ENCODE assay signal across 9 mouse cellular contexts in the genomic region with DNA sequence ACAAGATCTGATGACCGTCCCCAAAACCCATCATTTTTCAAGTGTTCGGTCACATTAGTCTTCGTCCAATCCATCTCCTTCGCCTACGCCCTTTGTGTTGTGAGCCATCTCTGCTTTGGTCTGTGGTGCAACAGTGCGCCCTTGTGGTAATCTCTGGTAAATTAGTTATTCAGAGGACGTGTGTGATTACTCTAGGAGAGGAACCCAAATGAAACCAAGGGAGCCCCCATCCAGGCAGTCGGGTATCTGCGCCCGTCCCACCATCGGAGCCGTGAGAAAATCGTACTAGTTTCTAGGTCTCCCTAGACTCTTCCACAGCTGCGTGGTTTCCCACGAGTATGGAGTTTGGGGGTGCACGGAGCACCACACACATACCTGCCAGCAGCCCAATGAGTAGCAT. TPM values are rescaled to one million over a fixed set of nuclear protein-coding genes. Genes with fewer than 3 reads are reported as not detected.
DNase-seq lines count a peak whose midpoint lies in the region; ATAC-seq lines count a peak whose summit lies in the region.
"Had no signal": no experiment of that assay in that cellular context is flagged by ENCODE, and none has a peak within 500 bp of the region (broad histone marks: within the 10 kb centered on the region; RNA-seq: fewer than 3 reads in every experiment).

No protein-coding gene starts in this region.

- H3K4me1 ChIP-seq in hindbrain, embryonic 14.5 days (replicated peaks; ENCODE audit: control insufficient read depth, insufficient read depth, low read length): no peaks in the 10 kb centered on the region
- H3K4me1 ChIP-seq in hindbrain, embryonic 12.5 days: peaks cover 5% of the 10 kb centered on the region; the same call in 1 of the 2 replicates

- 0 out of 2 replicates have a peak, but pooled peaks cover 4% of the 10 kb centered on the region for H3K9me3 ChIP-seq in hindbrain, embryonic 14.5 days (ENCODE audit: control insufficient read depth, low read length)
- no peaks in the 10 kb centered on the region for H3K9me3 ChIP-seq in hindbrain, embryonic 12.5 days (replicated peaks)

- intact Hi-C loops in gastrocnemius, postnatal 14 days (cut with DNase I; ENCODE audit: low total_unique reads): no loop called here
- intact Hi-C loops in left cerebral cortex, postnatal 25 days (cut with DNase I): loop anchor here (5.0 kb wide), 2 partner anchors 173 to 933 kb away; partner anchors contain the start of genes Zfp78 and Zfp954

- no peak overlapping the region for H3K27ac ChIP-seq in hindbrain, embryonic 14.5 days
- H3K27ac ChIP-seq in hindbrain, embryonic 12.5 days: no peak overlapping the region

- no peak overlapping the region for H3K9ac ChIP-seq in hindbrain, embryonic 14.5 days
- no peak overlapping the region for H3K9ac ChIP-seq in hindbrain, embryonic 12.5 days

- 77% methylated on average over 16 of the region's 16 CpGs for WGBS in hindbrain, embryonic 14.5 days
- 78% methylated on average over 16 of the region's 16 CpGs for WGBS in hindbrain, embryonic 12.5 days

- peak; percentile 66 for DNase-seq in hindbrain, embryonic 14.5 days (ENCODE audit: low spot score)
- DNase-seq in ES-CJ7 (ENCODE audit: low read depth, low spot score): peak; percentile 66
- peak; percentile 50 to 60 for DNase-seq in adrenal gland, postnatal 36 days
- DNase-seq in gastrocnemius, postnatal 14 days: peak; percentile 18
- peak; percentile 67 to 69 for DNase-seq in left cerebral cortex, postnatal 25 days (ENCODE audit: low spot score in 2 of 2)
- DNase-seq in right cerebral cortex, postnatal 14 days: peak; percentile 36

- H3K27me3 ChIP-seq in hindbrain, embryonic 14.5 days (ENCODE audit: control insufficient read depth, insufficient read depth, low read length): no peaks in the 10 kb centered on the region
- H3K27me3 ChIP-seq in hindbrain, embryonic 12.5 days: no peaks in the 10 kb centered on the region

- H3K4me3 ChIP-seq in hindbrain, embryonic 14.5 days (replicated peaks; ENCODE audit: low read length): no peak overlapping the region; the same call in 1 of the 2 replicates
- H3K4me3 ChIP-seq in hindbrain, embryonic 12.5 days: no peak overlapping the region

- peaks cover 56% of the 10 kb centered on the region for H3K36me3 ChIP-seq in hindbrain, embryonic 14.5 days (replicated peaks; ENCODE audit: control insufficient read depth, insufficient read depth)
- peaks cover 45% of the 10 kb centered on the region for H3K36me3 ChIP-seq in hindbrain, embryonic 12.5 days

- no peak overlapping the region for H3K4me2 ChIP-seq in hindbrain, embryonic 14.5 days (replicated peaks)
- H3K4me2 ChIP-seq in hindbrain, embryonic 12.5 days (replicated peaks): no peak overlapping the region

- ATAC-seq in hindbrain, embryonic 14.5 days (ENCODE audit: low FRiP score): no peak
- ATAC-seq in hindbrain, embryonic 12.5 days (ENCODE audit: low FRiP score): no peak
- ATAC-seq in megakaryocyte-erythroid progenitor cell, adult 5-6 weeks (replicated peaks; ENCODE audit: low FRiP score, low TSS enrichment, poor library complexity, severe bottlenecking): no peak; the same call in 1 of the 2 replicates

RNA-seq across cellular contexts. Expression of gene Clcn4, which starts 5.1 kb away (rescaled TPM):
- polyA plus RNA-seq in hindbrain, embryonic 14.5 days (2014; fragmentation: Nextera tagmentation; extraction: Ambion mirVana): 172 and 188 TPM in 2 replicates
- 101 and 102 TPM in 2 replicates for polyA plus RNA-seq in hindbrain, embryonic 12.5 days (2016; fragmentation: Nextera tagmentation; extraction: Ambion mirVana)
- total RNA-seq in adrenal gland, postnatal 36 days (2021): 10 to 100 TPM; 61.0 to 73.3 TPM
- 10 to 100 TPM; 24.0 to 24.5 TPM for total RNA-seq in gastrocnemius, postnatal 14 days (2021)
- 100 to 1,000 TPM; 138 to 141 TPM for total RNA-seq in left cerebral cortex, postnatal 25 days (2021)
- total RNA-seq in megakaryocyte-erythroid progenitor cell, adult 5-6 weeks (2014; fragmentation: Nextera tagmentation): 26.5 and 28.8 TPM in 2 replicates
- 26.7 and 32.5 TPM in 2 replicates for total RNA-seq in megakaryocyte-erythroid progenitor cell, adult 5-6 weeks (2017)

RNA-seq across cellular contexts. Expression of gene Gm45844, which starts 17.5 kb away (rescaled TPM):
- polyA plus RNA-seq in hindbrain, embryonic 14.5 days (2014; fragmentation: Nextera tagmentation; extraction: Ambion mirVana): 10.1 and 11.9 TPM in 2 replicates
- polyA plus RNA-seq in hindbrain, embryonic 12.5 days (2016; fragmentation: Nextera tagmentation; extraction: Ambion mirVana): 3.5 and 3.8 TPM in 2 replicates
- 1 to 10 TPM; 2.6 to 4.0 TPM for total RNA-seq in adrenal gland, postnatal 36 days (2021)
- total RNA-seq in gastrocnemius, postnatal 14 days (2021): under 1 TPM; 0.49 to 0.59 TPM
- total RNA-seq in left cerebral cortex, postnatal 25 days (2021): 10 to 100 TPM in 1 of 2 experiments, 1 to 10 TPM in 1; 9.5 to 10.4 TPM
- total RNA-seq in megakaryocyte-erythroid progenitor cell, adult 5-6 weeks (2014; fragmentation: Nextera tagmentation): 0.48 and 3.8 TPM in 2 replicates
- 4.4 TPM in 1 of 2 replicates, not detected in the other for total RNA-seq in megakaryocyte-erythroid progenitor cell, adult 5-6 weeks (2017)

RNA-seq across cellular contexts. Expression of gene Vmn2r30, which starts 41.8 kb away (rescaled TPM):
- polyA plus RNA-seq in hindbrain, embryonic 14.5 days (2014; fragmentation: Nextera tagmentation; extraction: Ambion mirVana): not detected in 2 replicates
- not detected in 2 replicates for polyA plus RNA-seq in hindbrain, embryonic 12.5 days (2016; fragmentation: Nextera tagmentation; extraction: Ambion mirVana)
- under 1 TPM; 0.20 to 0.36 TPM for total RNA-seq in adrenal gland, postnatal 36 days (2021)
- not detected for total RNA-seq in gastrocnemius, postnatal 14 days (2021)
- total RNA-seq in left cerebral cortex, postnatal 25 days (2021): not detected
- total RNA-seq in megakaryocyte-erythroid progenitor cell, adult 5-6 weeks (2014; fragmentation: Nextera tagmentation): 0.04 TPM in 1 of 2 replicates, not detected in the other
- total RNA-seq in megakaryocyte-erythroid progenitor cell, adult 5-6 weeks (2017): not detected in 2 replicates
- polyA plus RNA-seq: lung, embryonic 16.5 days had no signal

RNA-seq across cellular contexts. Expression of gene Vmn2r29, which starts 48.5 kb away (rescaled TPM):
- polyA plus RNA-seq in hindbrain, embryonic 14.5 days (2014; fragmentation: Nextera tagmentation; extraction: Ambion mirVana): 2.5 and 3.5 TPM in 2 replicates
- 0.76 and 1.3 TPM in 2 replicates for polyA plus RNA-seq in hindbrain, embryonic 12.5 days (2016; fragmentation: Nextera tagmentation; extraction: Ambion mirVana)
- under 1 TPM; 0.26 to 0.43 TPM for total RNA-seq in adrenal gland, postnatal 36 days (2021)
- under 1 TPM; 0.10 to 0.11 TPM for total RNA-seq in gastrocnemius, postnatal 14 days (2021)
- 1 to 10 TPM; 1.4 to 2.4 TPM for total RNA-seq in left cerebral cortex, postnatal 25 days (2021)
- total RNA-seq in megakaryocyte-erythroid progenitor cell, adult 5-6 weeks (2014; fragmentation: Nextera tagmentation): 0.46 TPM in 1 of 2 replicates, not detected in the other
- total RNA-seq in megakaryocyte-erythroid progenitor cell, adult 5-6 weeks (2017): not detected in 2 replicates

Comparison
In these comparisons a context has a peak if more than half of its experiments do, and no peak if none do; other contexts are left out.
1. DNase-seq: peak in every context shown above with its lines; median percentile 68 in left cerebral cortex, postnatal 25 days; 66 in hindbrain, embryonic 14.5 days; 66 in ES-CJ7; 55 in adrenal gland, postnatal 36 days; 36 in right cerebral cortex, postnatal 14 days; 18 in gastrocnemius, postnatal 14 days.